Mouse (Mus musculus): ENCODE data around the gene Zfp106. TPM values are rescaled to one million over a fixed set of nuclear protein-coding genes. Genes with fewer than 3 reads are reported as not detected.

Zfp106 gene
- total and polyA plus RNA-seq, 3 experiments = 174 to 527 (median 443) TPM

DNA sequence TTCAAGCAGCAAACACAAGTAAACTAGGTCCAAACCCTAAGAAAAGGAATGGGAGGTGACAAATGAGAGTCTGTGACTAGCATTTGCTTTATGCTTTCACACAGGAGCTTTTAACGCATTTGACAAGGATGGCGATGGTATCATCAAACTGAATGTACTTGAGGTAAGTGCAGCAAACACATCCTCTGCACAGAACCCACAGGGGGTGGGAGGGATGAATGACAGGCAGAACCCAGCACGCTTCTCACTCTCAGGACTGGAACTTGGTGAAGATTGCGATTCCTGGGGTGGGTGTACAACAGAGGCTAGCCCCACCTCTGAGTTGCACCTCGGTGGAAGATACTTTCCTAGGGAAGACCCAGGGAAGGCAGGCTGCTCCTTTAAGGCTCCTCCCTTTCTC, 59.7 kb downstream of the Zfp106 start:
- Histone ChIP-seq H3K4me3 (no peak overlapping the region), H3K27me3 (ENCODE audit: control insufficient read depth, insufficient read depth, low read length) (no peaks in the 10 kb centered on the region), H3K36me3 (ENCODE audit: control insufficient read depth, insufficient read depth, low read length) (no peaks in the 10 kb centered on the region), H3K4me1 (ENCODE audit: control insufficient read depth, insufficient read depth, low read length) (no peaks in the 10 kb centered on the region), H3K9ac (ENCODE audit: low read depth, low read length) (no peak overlapping the region), H3K79me2 (replicated peaks; ENCODE audit: control insufficient read depth, insufficient read depth, low read length) (no peaks in the 10 kb centered on the region), H3K27ac (no peak overlapping the region)
- WGBS = 83% methylated on average over 5 of the region's 5 CpGs
- intact Hi-C loops (cut with DNase I) = no loop called here
- DNase-seq = no peak
- TF ChIP-seq EP300 (IDR thresholded peaks at IDR 0.05; ENCODE audit: insufficient read depth, low read depth, low read length) = no peak
- no peak for TF ChIP-seq CTCF (IDR thresholded peaks at IDR 0.05)

DNA sequence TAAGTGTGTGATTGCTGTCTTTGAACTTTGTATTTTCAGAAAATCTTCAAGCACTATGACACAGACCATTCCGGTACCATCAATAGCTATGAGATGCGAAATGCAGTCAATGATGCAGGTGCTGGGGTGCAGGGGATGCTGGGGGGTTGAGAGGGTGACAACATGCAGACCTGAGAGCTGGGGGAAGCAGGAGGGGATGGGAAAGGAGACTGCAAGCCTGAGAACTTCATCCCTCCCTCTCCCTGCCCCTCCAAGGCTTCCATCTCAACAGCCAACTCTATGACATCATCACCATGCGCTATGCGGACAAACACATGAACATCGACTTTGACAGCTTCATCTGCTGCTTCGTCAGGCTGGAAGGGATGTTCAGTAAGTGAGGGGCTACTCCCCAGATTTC, 60.5 kb downstream of the Zfp106 start:
- no peaks in the 10 kb centered on the region for H3K4me1 ChIP-seq (ENCODE audit: control insufficient read depth, insufficient read depth, low read length)
- H3K36me3 ChIP-seq (ENCODE audit: control insufficient read depth, insufficient read depth, low read length) = no peaks in the 10 kb centered on the region
- no peaks in the 10 kb centered on the region for H3K79me2 ChIP-seq (replicated peaks; ENCODE audit: control insufficient read depth, insufficient read depth, low read length)
- no peak for TF ChIP-seq EP300 (IDR thresholded peaks at IDR 0.05; ENCODE audit: insufficient read depth, low read depth, low read length)
- no peak for TF ChIP-seq CTCF (IDR thresholded peaks at IDR 0.05)
- TF ChIP-seq POLR2A (IDR thresholded peaks at IDR 0.05; ENCODE audit: insufficient read depth, low read depth, low read length) = no peak
- DNase-seq = no peak
- H3K27ac ChIP-seq = no peak overlapping the region
- intact Hi-C loops (cut with DNase I) = no loop called here
- WGBS = 78% methylated on average over 6 of the region's 6 CpGs
- no peak overlapping the region for H3K4me3 ChIP-seq
- H3K9ac ChIP-seq (ENCODE audit: low read depth, low read length) = no peak overlapping the region
- H3K27me3 ChIP-seq (ENCODE audit: control insufficient read depth, insufficient read depth, low read length) = no peaks in the 10 kb centered on the region

DNA sequence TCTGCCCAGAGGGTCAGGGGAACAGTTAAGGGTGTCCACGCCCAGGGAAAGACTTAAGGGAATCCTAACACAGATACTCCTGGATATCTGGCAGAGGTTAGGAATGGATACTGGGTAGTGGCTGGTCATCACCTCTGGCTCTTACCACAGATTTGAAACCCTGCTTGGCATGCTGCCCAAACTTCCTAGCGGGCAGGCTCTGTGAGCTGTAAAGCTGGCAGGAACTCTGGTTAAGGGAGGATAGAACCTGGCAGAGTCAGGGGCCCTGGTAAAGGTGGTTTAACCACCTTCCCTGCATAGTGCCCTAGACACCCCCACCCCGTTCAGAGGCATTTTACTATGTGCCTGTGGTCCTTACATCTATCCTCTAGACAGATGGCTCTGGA, 61.0 kb downstream of the Zfp106 start:
- no peaks in the 10 kb centered on the region for H3K36me3 ChIP-seq (ENCODE audit: control insufficient read depth, insufficient read depth, low read length)
- WGBS = 47% methylated on average over 3 of the region's 3 CpGs
- H3K79me2 ChIP-seq (replicated peaks; ENCODE audit: control insufficient read depth, insufficient read depth, low read length) = no peaks in the 10 kb centered on the region
- H3K27ac ChIP-seq = no peak overlapping the region
- intact Hi-C loops (cut with DNase I) = no loop called here
- TF ChIP-seq EP300 (IDR thresholded peaks at IDR 0.05; ENCODE audit: insufficient read depth, low read depth, low read length) = no peak
- TF ChIP-seq CTCF (IDR thresholded peaks at IDR 0.05) = no peak
- TF ChIP-seq POLR2A (IDR thresholded peaks at IDR 0.05; ENCODE audit: insufficient read depth, low read depth, low read length) = no peak
- H3K4me1 ChIP-seq (ENCODE audit: control insufficient read depth, insufficient read depth, low read length) = no peaks in the 10 kb centered on the region
- DNase-seq = peak; percentile 26 to 43
- no peak overlapping the region for H3K9ac ChIP-seq (ENCODE audit: low read depth, low read length)
- H3K4me3 ChIP-seq = no peak overlapping the region
- no peaks in the 10 kb centered on the region for H3K27me3 ChIP-seq (ENCODE audit: control insufficient read depth, insufficient read depth, low read length)

DNA sequence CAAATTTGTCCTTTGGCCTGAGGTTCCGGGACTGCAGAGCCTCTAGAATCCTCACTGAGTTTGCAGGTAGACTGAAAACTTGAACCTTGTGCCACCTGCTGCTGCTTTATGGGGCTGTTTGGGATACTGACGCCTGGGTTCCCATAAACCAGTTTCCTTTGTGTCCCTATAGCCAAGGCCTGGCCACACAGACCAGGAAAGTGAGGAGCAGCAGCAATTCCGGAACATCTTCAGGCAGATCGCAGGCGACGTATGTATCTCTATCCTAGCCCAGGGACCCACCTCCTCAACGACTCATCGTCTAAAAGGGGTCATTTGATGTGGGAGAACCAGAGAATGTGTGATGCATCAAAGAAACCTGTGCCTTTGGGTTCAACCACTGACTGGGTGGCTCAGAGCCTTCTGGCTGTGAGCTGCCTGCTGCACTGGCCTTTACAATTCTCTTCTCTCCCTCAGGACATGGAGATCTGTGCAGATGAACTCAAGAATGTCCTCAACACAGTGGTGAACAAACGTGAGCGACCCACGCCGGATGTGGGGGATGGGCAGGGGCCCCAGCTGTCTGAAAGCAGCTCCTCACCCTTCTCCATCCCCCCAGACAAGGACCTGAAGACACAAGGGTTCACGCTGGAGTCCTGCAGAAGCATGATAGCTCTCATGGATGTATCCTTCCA, 61.6 kb downstream of the Zfp106 start:
- Histone ChIP-seq H3K4me1 (ENCODE audit: control insufficient read depth, insufficient read depth, low read length) (no peaks in the 10 kb centered on the region), H3K79me2 (replicated peaks; ENCODE audit: control insufficient read depth, insufficient read depth, low read length) (no peaks in the 10 kb centered on the region), H3K9ac (ENCODE audit: low read depth, low read length) (no peak overlapping the region), H3K4me3 (no peak overlapping the region), H3K36me3 (ENCODE audit: control insufficient read depth, insufficient read depth, low read length) (no peaks in the 10 kb centered on the region), H3K27ac (no peak overlapping the region), H3K27me3 (ENCODE audit: control insufficient read depth, insufficient read depth, low read length) (no peaks in the 10 kb centered on the region)
- peak in 1 of 2 experiments; percentile 11 for DNase-seq
- intact Hi-C loops (cut with DNase I) = no loop called here
- whole genome bisulfite sequencing = 68% methylated on average over 13 of the region's 13 CpGs
- no peak for TF ChIP-seq CTCF (IDR thresholded peaks at IDR 0.05)
- TF ChIP-seq POLR2A (IDR thresholded peaks at IDR 0.05; ENCODE audit: insufficient read depth, low read depth, low read length) = no peak
- TF ChIP-seq EP300 (IDR thresholded peaks at IDR 0.05; ENCODE audit: insufficient read depth, low read depth, low read length) = no peak

DNA sequence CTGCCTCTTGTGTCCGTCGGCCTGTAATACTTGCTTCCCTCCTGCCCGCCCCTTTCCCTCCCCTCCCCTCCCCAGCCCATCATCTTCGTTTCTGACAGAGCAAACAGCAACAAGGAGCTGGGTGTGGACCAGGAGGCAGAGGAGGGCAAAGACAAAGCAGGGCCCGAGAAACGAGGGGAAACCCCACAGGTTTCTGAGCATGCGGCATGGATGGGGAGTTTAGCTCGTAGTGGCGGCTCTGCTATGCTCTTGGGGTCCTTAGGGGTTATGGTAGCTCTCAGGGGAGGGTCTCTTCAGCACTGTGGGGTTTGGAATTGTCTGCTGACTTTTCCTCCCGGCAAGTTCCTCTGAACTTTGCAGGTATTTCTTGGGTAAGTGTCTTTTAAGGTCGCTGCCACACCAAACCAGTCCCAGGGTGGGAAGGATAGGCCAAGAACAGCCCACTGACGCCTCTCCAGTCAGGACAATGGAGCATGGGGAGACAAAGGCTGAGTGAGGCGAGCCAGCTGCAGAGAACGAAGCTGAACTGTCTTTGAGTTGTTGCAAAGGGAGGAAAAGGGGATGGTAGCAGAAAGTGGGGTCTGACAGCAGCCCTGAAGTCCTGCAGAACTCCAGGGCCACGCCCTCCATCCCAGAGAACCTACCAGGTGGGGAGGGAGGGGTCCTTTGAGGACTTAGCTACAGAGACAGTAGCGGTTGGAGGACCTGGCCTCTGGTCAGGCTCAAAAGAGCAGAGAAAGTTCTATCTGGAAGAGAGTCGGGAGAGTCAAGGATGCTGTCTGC, 62.3 kb downstream of the Zfp106 start:
- H3K4me1 ChIP-seq (ENCODE audit: control insufficient read depth, insufficient read depth, low read length) = no peaks in the 10 kb centered on the region
- intact Hi-C loops (cut with DNase I) = no loop called here
- H3K27ac ChIP-seq = no peak overlapping the region
- 58% methylated on average over 17 of the region's 17 CpGs for WGBS
- no peaks in the 10 kb centered on the region for H3K79me2 ChIP-seq (replicated peaks; ENCODE audit: control insufficient read depth, insufficient read depth, low read length)
- no peak overlapping the region for H3K9ac ChIP-seq (ENCODE audit: low read depth, low read length)
- H3K36me3 ChIP-seq (ENCODE audit: control insufficient read depth, insufficient read depth, low read length) = no peaks in the 10 kb centered on the region
- DNase-seq = no peak
- no peaks in the 10 kb centered on the region for H3K27me3 ChIP-seq (ENCODE audit: control insufficient read depth, insufficient read depth, low read length)
- no peak overlapping the region for H3K4me3 ChIP-seq
- TF ChIP-seq POLR2A (IDR thresholded peaks at IDR 0.05; ENCODE audit: insufficient read depth, low read depth, low read length) = no peak

DNA sequence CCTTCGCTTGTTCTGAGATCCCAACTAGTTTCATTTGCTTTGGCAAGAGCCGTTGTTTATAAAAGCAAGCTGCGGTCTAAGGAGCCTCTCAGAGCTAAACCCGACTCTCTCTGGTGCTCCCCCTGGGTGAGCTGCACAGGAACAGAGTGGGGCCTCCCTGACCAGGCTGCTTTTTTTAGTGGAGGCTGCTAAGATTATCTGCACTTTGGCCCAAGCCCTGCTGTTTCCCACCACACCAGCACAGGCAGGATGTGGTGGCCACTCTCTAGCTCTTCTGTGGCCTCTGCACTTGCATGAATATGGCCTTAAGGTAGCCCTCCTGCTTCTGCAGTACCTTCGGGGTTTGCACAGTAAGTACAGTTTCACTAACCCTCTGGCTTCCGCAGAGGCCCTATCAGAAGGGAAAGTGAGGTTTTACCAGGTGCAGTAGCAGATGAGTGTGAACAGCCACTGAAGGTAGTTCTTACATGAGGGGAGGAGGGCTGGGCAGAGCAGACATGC, 63.6 kb downstream of the Zfp106 start:
- TF ChIP-seq EP300 (IDR thresholded peaks at IDR 0.05; ENCODE audit: insufficient read depth, low read depth, low read length) = no peak
- TF ChIP-seq CTCF (IDR thresholded peaks at IDR 0.05) = no peak
- no peak overlapping the region for H3K9ac ChIP-seq (ENCODE audit: low read depth, low read length)
- no peak overlapping the region for H3K4me3 ChIP-seq
- no peak overlapping the region for H3K27ac ChIP-seq
- DNase-seq = no peak
- no peaks in the 10 kb centered on the region for H3K4me1 ChIP-seq (ENCODE audit: control insufficient read depth, insufficient read depth, low read length)
- 36% methylated on average over 6 of the region's 6 CpGs for WGBS
- no peaks in the 10 kb centered on the region for H3K27me3 ChIP-seq (ENCODE audit: control insufficient read depth, insufficient read depth, low read length)
- no peaks in the 10 kb centered on the region for H3K36me3 ChIP-seq (ENCODE audit: control insufficient read depth, insufficient read depth, low read length)
- no peaks in the 10 kb centered on the region for H3K79me2 ChIP-seq (replicated peaks; ENCODE audit: control insufficient read depth, insufficient read depth, low read length)
- intact Hi-C loops (cut with DNase I) = no loop called here
